Mouse (Mus musculus) stomach, postnatal 0 days (tissue): Measurements from ENCODE around the gene Catip.

Source experiments
- CTCF ChIP-seq: IDR thresholded peaks from 2 replicates; pipeline ENCODE4 v1.5.1; 2016; ENCODE audit warnings: antibody characterized with exemption, low read depth, mild to moderate bottlenecking, moderate library complexity
- EP300 ChIP-seq: optimal IDR thresholded peaks from 2 replicates; pipeline ENCODE3; 2016; ENCODE audit warnings: antibody characterized with exemption

GRCm38 (mm10) chr1:74343161-74343560, 18.7 kb upstream of the Catip start:
- TF ChIP-seq CTCF (no peak), EP300 (no peak)
